In genomic region chr7:80749624-80750023, GRCm38 (mm10) we compare ENCODE assay signal across 27 mouse cellular contexts.
DNase-seq lines count a peak whose midpoint lies in the region; ATAC-seq and TF ChIP-seq lines count a peak whose summit lies in the region.
"Had no signal": no experiment of that assay in that cellular context is flagged by ENCODE, and none has a peak within 500 bp of the region (broad histone marks: within the 10 kb centered on the region; RNA-seq: fewer than 3 reads in every experiment).

No protein-coding gene starts in this region.

- peak; percentile 23; the same call in 1 of the 2 replicates for ATAC-seq in frontal cortex, adult (ENCODE audit: low TSS enrichment)
- no peak for ATAC-seq in stomach, embryonic 15.5 days (ENCODE audit: insufficient read depth, low FRiP score, low read depth)
- ATAC-seq: activated CD4-positive, CD25-positive, alpha-beta regulatory T cell, adult 4 months; forebrain, embryonic 14.5 days; forebrain, postnatal 0 days; hindbrain, embryonic 16.5 days; Patski had no signal

- WGBS in stomach, embryonic 15.5 days, result 59% methylated on average over 6 of the region's 6 CpGs

- no peak for DNase-seq in frontal cortex, postnatal 14 days (ENCODE audit: low spot score in 2 of 2)
- DNase-seq in ES-E14 (ENCODE audit: low read depth, low spot score), result peak; percentile 26
- peak; percentile 63 for DNase-seq in fat pad, adult 2 months (ENCODE audit: extremely low read depth, low read depth, low spot score)
- DNase-seq in cerebellum, adult 11-12 months, result no peak
- no peak for DNase-seq in left cerebral cortex, adult 9 months (ENCODE audit: low spot score in 2 of 2)
- no peak for DNase-seq in neural tube, embryonic 10.5 days (ENCODE audit: extremely low spot score, low spot score)
- DNase-seq: adrenal gland, adult 8-10 months; adrenal gland, postnatal 25 days; cerebellum, adult 18-20 months; cerebellum, adult 9-10 months; cerebellum, postnatal 14 days; forebrain, postnatal 0 days; gastrocnemius, postnatal 10 days; heart, adult 18-20 months; heart, postnatal 10 days; heart, postnatal 36 days had no signal

- H3K27ac ChIP-seq in ES-E14 (ENCODE audit: insufficient read depth, low read depth, low read length, poor library complexity, severe bottlenecking), result no peak overlapping the region
- 0 out of 2 replicates have a peak overlapping the region, but pooled peaks have one; percentile 7 for H3K27ac ChIP-seq in stomach, embryonic 15.5 days
- H3K27ac ChIP-seq: heart, embryonic 15.5 days; hindbrain, embryonic 10.5 days; hindbrain, embryonic 13.5 days had no signal

- no peak overlapping the region for H3K4me2 ChIP-seq in stomach, embryonic 15.5 days
- H3K4me2 ChIP-seq: heart, embryonic 12.5 days; heart, embryonic 15.5 days; hindbrain, embryonic 13.5 days had no signal

- no peaks in the 10 kb centered on the region for H3K27me3 ChIP-seq in stomach, embryonic 15.5 days (replicated peaks)
- H3K27me3 ChIP-seq: heart, embryonic 12.5 days; heart, embryonic 15.5 days; hindbrain, embryonic 13.5 days; Patski had no signal

- H3K9ac ChIP-seq in ES-E14 (ENCODE audit: insufficient read depth, low read depth, low read length, poor library complexity, severe bottlenecking), result no peak overlapping the region
- H3K9ac ChIP-seq in stomach, embryonic 15.5 days, result no peak overlapping the region
- H3K9ac ChIP-seq: forebrain, postnatal 0 days; heart, embryonic 12.5 days; heart, embryonic 15.5 days; hindbrain, embryonic 13.5 days had no signal

- peaks cover 28% of the 10 kb centered on the region for H3K36me3 ChIP-seq in ES-E14 (ENCODE audit: control insufficient read depth, insufficient read depth, low read length, poor library complexity, severe bottlenecking)
- H3K36me3 ChIP-seq in stomach, embryonic 15.5 days, result peaks cover 52% of the 10 kb centered on the region

- in situ Hi-C loops in ES-E14 (cut with MboI; ENCODE audit: low sequenced_read_pairs in 2 of 2, unreplicated experiment in 2 of 2), result no loop called here

- H3K9me3 ChIP-seq in ES-E14 (ENCODE audit: control insufficient read depth, insufficient read depth, low read depth, low read length), result no peaks in the 10 kb centered on the region
- H3K9me3 ChIP-seq in stomach, embryonic 15.5 days, result no peaks in the 10 kb centered on the region
- H3K9me3 ChIP-seq: G1E; heart, embryonic 12.5 days; heart, embryonic 15.5 days; hindbrain, embryonic 10.5 days; hindbrain, embryonic 13.5 days had no signal

- no peak overlapping the region for H3K4me3 ChIP-seq in ES-E14 (ENCODE audit: insufficient read depth in 1 of 2, low read depth in 1 of 2, low read length in 2 of 2, poor library complexity in 1 of 2, severe bottlenecking in 1 of 2)
- H3K4me3 ChIP-seq in stomach, embryonic 15.5 days (replicated peaks), result no peak overlapping the region
- H3K4me3 ChIP-seq: heart, embryonic 12.5 days; heart, embryonic 15.5 days; hindbrain, embryonic 10.5 days; hindbrain, embryonic 13.5 days had no signal

- H3K4me1 ChIP-seq in ES-E14 (ENCODE audit: control insufficient read depth in 2 of 2, insufficient read depth in 2 of 2, low read length in 2 of 2, poor library complexity in 1 of 2), result peaks cover 11 to 18% of the 10 kb centered on the region in 2 experiments
- peaks cover 21% of the 10 kb centered on the region for H3K4me1 ChIP-seq in stomach, embryonic 15.5 days

TF ChIP-seq in ES-E14, 5 proteins besides CTCF, POLR2A, EP300 and RAD21:
- no peak for TF ChIP-seq ZC3H11A (IDR thresholded peaks at IDR 0.05; ENCODE audit: borderline replicate concordance, low read depth, low read length)
- no peak for TF ChIP-seq ZNF384 (IDR thresholded peaks at IDR 0.05; ENCODE audit: low read depth, low read length)
- no peak for TF ChIP-seq MAFK (IDR thresholded peaks at IDR 0.05; ENCODE audit: insufficient read depth, low read depth, low read length)
- TF ChIP-seq CHD2 (IDR thresholded peaks at IDR 0.05; ENCODE audit: low read depth, low read length), result no peak
- TF ChIP-seq HCFC1 (IDR thresholded peaks at IDR 0.05; ENCODE audit: borderline replicate concordance, insufficient read depth, low read length), result no peak
TF ChIP-seq in ES-E14: peak in this region for 0.

Comparison
In these comparisons a context has a peak if more than half of its experiments do, and no peak if none do; other contexts are left out.
1. DNase-seq: peak in ES-E14 (single experiment) and fat pad, adult 2 months (single experiment); none in frontal cortex, postnatal 14 days (0 of 2), cerebellum, adult 11-12 months (single experiment), left cerebral cortex, adult 9 months (0 of 2) and neural tube, embryonic 10.5 days (single experiment).